Mouse (Mus musculus) embryonic facial prominence, embryonic 12.5 days (tissue): Measurements from ENCODE around the gene Meig1. TPM values are rescaled to one million over a fixed set of nuclear protein-coding genes. Genes with fewer than 3 reads are reported as not detected.
"Not testable (repeated sequence)": the region's sequence is repeated elsewhere in the genome, so short reads cannot be mapped to it uniquely, and the experiment has no call there.

Source experiments
- ATAC-seq: fragments of 200-750 bp; cut with Nextera tagmentation; 2 replicates; pipeline ENCODE4 v1.8.0; 2017; ENCODE audit not compliant: insufficient number of reproducible peaks, insufficient read depth, low FRiP score, low TSS enrichment
- H3K27ac ChIP-seq: fragments of 300-500 bp; sonication (generic); 2 replicates; pipeline ENCODE4 v1.5.1; 2016; ENCODE audit warnings: mild to moderate bottlenecking
- H3K27me3 ChIP-seq: fragments of 300-500 bp; sonication (generic); 2 replicates; pipeline ENCODE4 v1.6.1; 2016; ENCODE audit warnings: mild to moderate bottlenecking, moderate library complexity
- H3K36me3 ChIP-seq: fragments of 300-500 bp; sonication (generic); 2 replicates; pipeline ENCODE4 v1.6.1; 2016; ENCODE audit warnings: mild to moderate bottlenecking
- H3K4me1 ChIP-seq: fragments of 300-500 bp; sonication (generic); 2 replicates; pipeline ENCODE4 v1.6.1; 2016
- H3K4me2 ChIP-seq: fragments of 300-500 bp; sonication (generic); replicated peaks from 2 replicates; pipeline ENCODE4 v1.6.1; 2016; ENCODE audit warnings: mild to moderate bottlenecking, moderate library complexity
- H3K4me3 ChIP-seq: fragments of 300-500 bp; sonication (generic); 2 replicates; pipeline ENCODE4 v1.5.1; 2016; ENCODE audit warnings: mild to moderate bottlenecking
- H3K9ac ChIP-seq: fragments of 300-500 bp; sonication (generic); 2 replicates; pipeline ENCODE4 v1.6.1; 2016; ENCODE audit warnings: mild to moderate bottlenecking, moderate library complexity
- H3K9me3 ChIP-seq: fragments of 300-500 bp; sonication (generic); 2 replicates; pipeline ENCODE4 v1.6.1; 2016; ENCODE audit warnings: mild to moderate bottlenecking, moderate library complexity
- WGBS: fragments of 180-500 bp; shearing (Covaris S2); methylation state at CpG from one replicate; pipeline ENCODE4 v1.1.7; 2016; 5-methylcytosine and 5-hydroxymethylcytosine counted together
- polyA plus RNA-seq: library from polyadenylated mRNA; unstranded; fragments of >200 nt; fragmentation: Nextera tagmentation; extraction: Ambion mirVana; gene quantifications from 2 replicates; pipeline ENCODE4 v1.2.1, GENCODE M21; 2016

The Meig1 gene
- polyA plus RNA-seq, 1 experiment from 2014 or later, result not detected

DNA sequence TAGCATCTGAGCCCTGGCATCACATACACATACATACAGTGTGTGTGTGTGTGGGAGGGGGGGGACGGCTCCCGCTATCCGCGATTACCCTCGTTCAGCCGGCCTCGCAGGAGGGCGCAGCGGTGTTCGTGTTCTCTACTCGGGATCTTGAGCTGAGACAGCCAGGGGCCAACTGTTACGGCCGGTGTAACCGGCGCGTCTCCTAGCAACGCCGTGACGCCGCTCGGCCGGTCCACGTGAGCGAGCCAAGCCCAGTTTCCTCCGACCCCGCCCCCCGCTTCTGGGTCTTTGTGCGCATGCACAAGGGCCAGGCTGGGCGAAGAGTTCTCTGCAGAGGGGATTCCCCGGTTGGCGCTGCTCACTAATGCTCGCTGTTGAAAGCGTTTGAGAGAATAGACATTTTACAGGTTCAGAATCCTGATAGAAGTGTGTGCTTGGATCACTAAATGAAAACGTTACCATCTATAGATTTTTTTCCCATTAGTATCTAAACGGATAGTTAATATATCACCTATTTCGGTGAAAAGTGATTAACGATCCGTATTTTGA lies 3.5 kb downstream of the Meig1 start:
- Histone ChIP-seq H3K4me1 (peaks cover 4% of the 10 kb centered on the region; the same call in 1 of the 2 replicates), H3K9ac (0 out of 2 replicates have a peak overlapping the region, but pooled peaks have one; percentile 30), H3K27ac (no peak overlapping the region), H3K4me3 (peak overlapping the region; percentile 54), H3K36me3 (no peaks in the 10 kb centered on the region), H3K9me3 (no peaks in the 10 kb centered on the region), H3K4me2 (peak overlapping the region; percentile 75), H3K27me3 (peaks cover 7% of the 10 kb centered on the region; the same call in 1 of the 2 replicates)
- peak; percentile 93 for ATAC-seq
- WGBS, result 3% methylated on average over 38 of the region's 38 CpGs

DNA sequence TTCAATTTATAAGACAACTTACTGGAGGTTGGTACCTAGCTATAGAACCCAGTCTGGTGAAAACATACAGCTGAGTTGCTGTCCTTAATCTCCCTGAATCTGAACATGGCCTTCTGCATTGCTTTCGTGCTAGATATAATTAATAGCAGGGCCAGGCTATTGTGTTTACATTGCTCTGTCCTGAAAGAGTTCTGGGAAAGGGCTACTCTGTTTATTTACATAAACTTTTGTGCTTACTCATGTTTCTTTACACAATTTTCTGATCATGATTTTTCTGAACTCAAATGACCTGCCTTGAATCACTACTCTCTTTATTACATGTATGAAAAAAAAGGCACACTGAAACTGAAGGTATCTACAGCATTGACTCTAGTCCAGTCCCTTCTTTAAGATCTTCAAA lies 6.8 kb downstream of the Meig1 start:
- Histone ChIP-seq H3K4me1 (no peaks in the 10 kb centered on the region), H3K27ac (no peak overlapping the region), H3K36me3 (no peaks in the 10 kb centered on the region), H3K27me3 (peaks cover 7% of the 10 kb centered on the region; the same call in 1 of the 2 replicates), H3K9me3 (no peaks in the 10 kb centered on the region), H3K4me2 (no peak overlapping the region), H3K4me3 (no peak overlapping the region), H3K9ac (no peak overlapping the region)
- 30% methylated on average over 1 of the region's 1 CpGs for WGBS
- ATAC-seq, result no peak

DNA sequence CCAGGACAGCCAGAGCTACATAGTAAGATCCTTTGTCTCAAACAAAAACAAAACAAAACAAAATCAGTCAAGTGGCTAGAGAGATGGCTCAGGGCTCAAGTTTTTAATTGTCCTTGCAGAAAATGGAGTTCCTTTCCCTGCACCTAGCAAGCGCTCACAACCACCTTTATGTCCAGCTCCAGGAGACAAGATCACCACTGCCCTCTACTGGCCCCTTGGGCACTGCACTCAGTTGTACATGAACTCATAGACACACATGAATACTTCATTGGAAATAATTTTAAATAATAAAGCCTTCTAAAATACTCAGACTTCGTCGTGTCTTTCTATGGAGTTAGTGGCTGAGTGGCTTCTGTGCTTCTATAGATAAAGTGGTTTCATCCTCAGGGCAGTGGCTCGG lies 8.2 kb downstream of the Meig1 start:
- Histone ChIP-seq H3K4me3 (no peak overlapping the region), H3K27me3 (peaks cover 7% of the 10 kb centered on the region; the same call in 1 of the 2 replicates), H3K4me2 (no peak overlapping the region), H3K36me3 (no peaks in the 10 kb centered on the region), H3K9ac (no peak overlapping the region), H3K4me1 (no peaks in the 10 kb centered on the region), H3K9me3 (no peaks in the 10 kb centered on the region), H3K27ac (no peak overlapping the region)
- ATAC-seq, result no peak
- 34% methylated on average over 4 of the region's 4 CpGs for WGBS

DNA sequence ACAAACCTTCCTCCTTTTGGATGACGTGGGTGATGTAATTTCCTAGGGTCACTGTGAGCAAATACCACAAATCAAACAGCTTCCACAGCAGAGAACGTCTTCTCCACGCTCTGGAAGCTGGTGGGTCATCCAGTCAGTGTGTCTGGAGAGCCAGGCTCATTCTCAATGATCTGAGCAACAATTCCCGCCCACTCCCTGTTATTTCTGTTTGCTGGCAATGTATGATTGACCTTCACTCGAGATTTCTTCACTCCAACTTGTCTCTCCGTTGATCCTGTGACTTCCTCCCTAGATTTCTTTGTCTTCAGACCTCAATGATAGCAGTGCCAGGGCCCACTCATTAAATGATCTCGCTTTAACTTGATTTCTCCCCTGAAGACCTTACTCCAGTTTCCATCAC lies 14.7 kb downstream of the Meig1 start:
- no peak overlapping the region for H3K4me2 ChIP-seq
- no peak overlapping the region for H3K27ac ChIP-seq
- no peak overlapping the region for H3K9ac ChIP-seq
- H3K9me3 ChIP-seq, result no peaks in the 10 kb centered on the region
- no peak for ATAC-seq
- WGBS, result 80% methylated on average over 7 of the region's 7 CpGs
- no peaks in the 10 kb centered on the region for H3K4me1 ChIP-seq
- no peaks in the 10 kb centered on the region for H3K27me3 ChIP-seq
- no peaks in the 10 kb centered on the region for H3K36me3 ChIP-seq
- no peak overlapping the region for H3K4me3 ChIP-seq

DNA sequence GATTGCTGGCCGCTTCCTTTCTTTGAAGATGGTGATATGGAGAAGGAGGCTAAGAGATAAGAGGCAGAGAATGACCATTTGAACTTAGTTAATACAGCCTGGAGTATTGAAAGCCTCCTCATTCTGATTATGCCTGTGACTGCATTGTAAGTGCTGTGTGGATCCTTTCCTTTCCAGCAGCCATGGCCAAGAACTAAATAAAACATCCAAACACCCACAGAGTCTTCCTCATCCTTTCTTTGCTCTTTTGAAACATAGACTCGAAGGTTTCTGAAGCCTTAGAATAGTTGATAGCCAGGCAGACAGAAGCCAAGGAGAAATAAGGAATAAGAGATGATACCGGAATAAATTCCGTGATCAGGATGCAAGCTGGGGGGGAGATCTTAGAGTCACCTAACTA lies 16.5 kb downstream of the Meig1 start:
- Histone ChIP-seq H3K4me2 (no peak overlapping the region), H3K27ac (no peak overlapping the region), H3K9ac (no peak overlapping the region), H3K9me3 (no peaks in the 10 kb centered on the region), H3K36me3 (no peaks in the 10 kb centered on the region), H3K27me3 (no peaks in the 10 kb centered on the region), H3K4me3 (no peak overlapping the region), H3K4me1 (no peaks in the 10 kb centered on the region)
- no peak for ATAC-seq
- WGBS, result 79% methylated on average over 4 of the region's 4 CpGs

DNA sequence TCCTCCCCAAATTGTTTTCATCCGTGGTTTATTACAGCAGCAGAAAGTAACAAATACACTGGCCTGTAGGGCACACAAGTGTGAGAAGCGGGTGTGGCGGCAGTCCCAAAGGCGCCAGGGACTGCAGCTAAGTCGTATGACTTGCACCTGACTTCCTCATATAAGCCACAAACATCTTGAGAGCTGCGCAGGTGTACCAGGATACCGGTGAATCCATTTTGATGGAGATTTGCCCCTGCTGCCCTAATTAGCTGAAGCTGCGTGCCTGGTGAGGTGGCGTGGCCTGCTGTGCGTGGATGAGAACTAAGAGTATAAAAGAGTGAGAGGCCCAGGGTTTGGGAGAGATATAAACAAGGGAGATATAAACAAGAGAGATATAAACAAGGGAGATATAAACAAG lies 25.3 kb downstream of the Meig1 start, which contains the start of gene Olah:
Olah (minus strand) TSS at position 101 of the 400 bp plus-strand sequence.
- WGBS, result 62% methylated on average over 10 of the region's 10 CpGs
- H3K4me2 ChIP-seq, H3K4me3 ChIP-seq, H3K4me1 ChIP-seq, H3K27ac ChIP-seq, H3K9ac ChIP-seq, H3K36me3 ChIP-seq, H3K9me3 ChIP-seq, ATAC-seq, H3K27me3 ChIP-seq: not testable (repeated sequence)

DNA sequence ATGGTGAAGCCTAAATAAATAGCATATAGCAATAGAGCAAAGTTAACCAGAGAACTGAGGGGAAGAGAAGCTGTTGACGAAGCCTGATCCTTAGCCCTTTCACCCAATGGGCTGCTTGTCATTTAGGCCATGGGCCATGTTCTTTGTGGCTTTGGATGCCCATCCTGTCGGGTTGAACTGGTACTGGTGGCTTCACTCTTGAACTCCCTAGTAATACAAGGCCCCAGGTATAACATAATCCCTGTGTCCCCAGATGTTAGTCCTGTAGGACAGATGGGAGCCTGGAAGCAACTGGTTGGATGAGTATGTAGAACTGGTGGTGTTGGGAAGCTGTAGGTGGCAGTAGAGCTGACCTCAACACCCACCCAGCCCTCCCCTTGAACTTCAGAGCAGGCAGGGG lies 30.5 kb downstream of the Meig1 start:
- Histone ChIP-seq H3K27me3 (no peaks in the 10 kb centered on the region), H3K9ac (no peak overlapping the region), H3K4me3 (no peak overlapping the region), H3K27ac (no peak overlapping the region), H3K9me3 (no peaks in the 10 kb centered on the region), H3K36me3 (no peaks in the 10 kb centered on the region), H3K4me1 (no peaks in the 10 kb centered on the region), H3K4me2 (no peak overlapping the region)
- no peak for ATAC-seq
- WGBS, result 71% methylated on average over 2 of the region's 2 CpGs

DNA sequence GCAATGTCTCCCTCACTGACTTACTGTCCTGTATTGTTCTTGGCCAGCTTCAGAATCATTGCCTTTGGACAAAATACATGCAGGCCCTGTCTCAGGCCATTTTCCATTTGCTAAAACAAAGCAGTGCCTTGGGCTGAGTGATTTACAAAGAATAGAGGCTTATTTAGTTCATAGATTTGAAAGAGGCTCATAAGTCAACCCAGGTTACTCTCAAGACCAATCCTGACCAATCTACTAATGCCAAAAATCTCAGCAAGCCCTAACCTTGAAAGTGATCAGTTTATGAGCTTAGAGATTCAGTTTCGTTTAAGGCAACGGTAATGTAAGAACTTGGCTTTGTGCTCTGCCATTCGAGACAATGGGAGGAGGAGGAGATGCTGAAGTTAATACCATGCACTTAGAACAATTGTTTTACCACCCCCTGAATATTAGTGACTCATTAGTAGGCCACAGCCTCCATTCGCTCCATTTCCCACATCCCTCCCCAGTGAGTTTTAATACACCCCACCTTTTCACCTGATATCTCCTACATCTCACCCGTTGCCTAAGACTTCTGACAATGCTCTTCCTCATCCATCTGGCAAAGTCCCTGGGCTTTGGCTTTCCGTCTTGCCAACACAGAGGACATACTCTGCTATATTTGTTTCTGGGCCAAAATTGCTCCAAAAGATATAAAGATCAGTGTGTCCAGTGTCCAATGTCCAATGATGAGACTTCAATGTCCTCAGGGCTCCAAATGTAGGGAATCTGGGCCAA lies 35.2 kb downstream of the Meig1 start:
- Histone ChIP-seq H3K4me1 (no peaks in the 10 kb centered on the region), H3K4me3 (no peak overlapping the region), H3K4me2 (no peak overlapping the region), H3K36me3 (no peaks in the 10 kb centered on the region), H3K9ac (no peak overlapping the region), H3K27me3 (no peaks in the 10 kb centered on the region), H3K9me3 (no peaks in the 10 kb centered on the region), H3K27ac (no peak overlapping the region)
- 80% methylated on average over 6 of the region's 6 CpGs for WGBS
- no peak for ATAC-seq

DNA sequence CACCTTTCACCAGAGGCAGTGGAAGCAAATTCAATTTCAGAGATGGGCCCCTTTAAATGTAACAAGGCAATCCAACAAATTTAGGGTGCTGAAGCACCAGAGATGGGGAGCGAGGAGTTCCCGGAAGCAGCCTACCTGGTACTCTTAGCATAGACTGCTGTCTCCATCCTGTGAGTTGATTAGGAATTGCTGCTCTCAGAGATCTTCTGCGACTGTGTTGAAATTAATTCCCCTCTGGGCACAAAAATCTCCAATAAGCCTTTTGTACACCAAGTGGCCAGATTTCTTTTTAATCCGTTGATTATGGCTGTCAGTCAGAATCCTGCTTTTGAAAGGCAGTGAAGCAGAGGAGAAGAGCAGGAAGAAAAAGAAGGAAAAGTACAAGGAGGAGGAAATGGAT lies 57.3 kb downstream of the Meig1 start:
- H3K9ac ChIP-seq, result no peak overlapping the region
- H3K27ac ChIP-seq, result no peak overlapping the region
- no peaks in the 10 kb centered on the region for H3K36me3 ChIP-seq
- no peak overlapping the region for H3K4me2 ChIP-seq
- 60% methylated on average over 4 of the region's 4 CpGs for WGBS
- H3K4me1 ChIP-seq, result no peaks in the 10 kb centered on the region
- no peak overlapping the region for H3K4me3 ChIP-seq
- no peak for ATAC-seq
- no peaks in the 10 kb centered on the region; the same call in 1 of the 2 replicates for H3K27me3 ChIP-seq
- no peaks in the 10 kb centered on the region for H3K9me3 ChIP-seq

DNA sequence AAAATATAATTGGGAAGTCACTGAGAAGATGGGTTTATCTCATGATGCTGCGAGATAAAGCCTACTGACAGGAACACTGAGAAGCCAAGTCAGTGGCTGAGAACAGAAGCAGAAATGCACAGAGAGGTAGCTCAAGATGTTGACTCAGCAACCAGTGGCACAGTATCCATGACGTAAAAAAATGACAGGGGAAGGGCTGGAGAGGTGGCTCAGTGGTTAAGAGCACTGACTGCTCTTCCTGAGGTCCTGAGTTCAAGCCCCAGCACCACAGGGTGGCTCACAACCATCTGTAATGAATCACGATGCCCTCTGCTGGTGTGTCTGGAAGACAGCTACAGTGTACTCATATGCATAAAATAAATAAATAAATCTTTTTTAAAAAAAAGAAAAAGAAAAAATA lies 61.4 kb downstream of the Meig1 start:
- Histone ChIP-seq H3K4me2 (no peak overlapping the region), H3K36me3 (no peaks in the 10 kb centered on the region), H3K9ac (no peak overlapping the region), H3K4me1 (no peaks in the 10 kb centered on the region), H3K27me3 (no peaks in the 10 kb centered on the region; the same call in 1 of the 2 replicates), H3K9me3 (no peaks in the 10 kb centered on the region), H3K4me3 (no peak overlapping the region), H3K27ac (no peak overlapping the region)
- no peak for ATAC-seq
- WGBS, result 80% methylated on average over 3 of the region's 3 CpGs
